Mouse (Mus musculus) embryonic facial prominence, embryonic 14.5 days (tissue): ENCODE measurements around the gene Unk. TPM values are rescaled to one million over a fixed set of nuclear protein-coding genes. Genes with fewer than 3 reads are reported as not detected.

ENCODE experiments used
- ATAC-seq: fragments of 200-750 bp; cut with Nextera tagmentation; 2 replicates; pipeline ENCODE4 v1.8.0; 2017; ENCODE audit warnings: low read depth, moderate number of reproducible peaks, moderate TSS enrichment
- DNase-seq: peaks from one replicate; pipeline ENCODE4 v3.0.0-alpha.2; 2015; ENCODE audit warnings: low spot score
- H3K27ac ChIP-seq: fragments of 300-500 bp; sonication (generic); replicated peaks from 2 replicates; pipeline ENCODE4 v1.5.1; 2014; ENCODE audit warnings: low read depth, mild to moderate bottlenecking, low read length, moderate library complexity
- H3K27me3 ChIP-seq: fragments of 300-500 bp; sonication (generic); replicated peaks from 2 replicates; pipeline ENCODE4 v1.6.1; 2014; ENCODE audit warnings: low read length; ENCODE audit not compliant: control insufficient read depth, insufficient read depth
- H3K36me3 ChIP-seq: fragments of 300-500 bp; sonication (generic); 2 replicates; pipeline ENCODE4 v1.6.1; 2014; ENCODE audit warnings: low read length, mixed read lengths; ENCODE audit not compliant: control insufficient read depth, insufficient read depth
- H3K4me1 ChIP-seq: fragments of 300-500 bp; sonication (generic); 2 replicates; pipeline ENCODE4 v1.6.1; 2014; ENCODE audit warnings: antibody characterized with exemption, low read length; ENCODE audit not compliant: control insufficient read depth, insufficient read depth
- H3K4me2 ChIP-seq: fragments of 300-500 bp; sonication (generic); 2 replicates; pipeline ENCODE4 v1.6.1; 2014; ENCODE audit warnings: low read depth, mild to moderate bottlenecking, low read length, moderate library complexity, mixed read lengths
- H3K4me3 ChIP-seq: fragments of 300-500 bp; sonication (generic); 2 replicates; pipeline ENCODE4 v1.5.1; 2014; ENCODE audit warnings: low read depth, mild to moderate bottlenecking, low read length
- H3K9ac ChIP-seq: fragments of 300-500 bp; sonication (generic); 2 replicates; pipeline ENCODE4 v1.6.1; 2014; ENCODE audit warnings: low read depth, mild to moderate bottlenecking, low read length, moderate library complexity, mixed read lengths
- H3K9me3 ChIP-seq: fragments of 300-500 bp; sonication (generic); 2 replicates; pipeline ENCODE4 v1.6.1; 2016; ENCODE audit warnings: low read length; ENCODE audit not compliant: control insufficient read depth
- WGBS: fragments of 180-500 bp; shearing (Covaris S2); extraction: QIAGEN DNeasy Blood & Tissue Kit; methylation state at CpG from one replicate; pipeline ENCODE4 v1.1.7; 2014; 5-methylcytosine and 5-hydroxymethylcytosine counted together
- polyA plus RNA-seq: library from polyadenylated mRNA; unstranded; fragments of >200 nt; fragmentation: Nextera tagmentation; extraction: Ambion mirVana; gene quantifications from 2 replicates; pipeline ENCODE4 v1.2.1, GENCODE M21; 2014

Unk gene
- polyA plus RNA-seq, 1 experiment from 2014 or later: 25.1 TPM

GRCm38 (mm10) chr11:115999538-116000143 is 30.5 kb upstream of the Unk start:
- WGBS: 17% methylated on average over 13 of the region's 14 CpGs
- H3K27ac ChIP-seq: no peak overlapping the region
- ATAC-seq (no peak), DNase-seq (peak; percentile 82)
- no peaks in the 10 kb centered on the region for H3K27me3 ChIP-seq
- H3K9me3 ChIP-seq: no peaks in the 10 kb centered on the region
- H3K4me2 ChIP-seq: 0 out of 2 replicates have a peak overlapping the region, but pooled peaks have one; percentile 18
- no peak overlapping the region for H3K4me3 ChIP-seq
- no peak overlapping the region for H3K9ac ChIP-seq
- no peaks in the 10 kb centered on the region for H3K36me3 ChIP-seq
- H3K4me1 ChIP-seq: no peaks in the 10 kb centered on the region

GRCm38 (mm10) chr11:116000607-116001006 is 29.5 kb upstream of the Unk start:
- Histone ChIP-seq H3K4me1 (peaks cover 5% of the 10 kb centered on the region), H3K27me3 (no peaks in the 10 kb centered on the region), H3K4me2 (no peak overlapping the region), H3K4me3 (no peak overlapping the region), H3K9me3 (no peaks in the 10 kb centered on the region), H3K27ac (no peak overlapping the region), H3K36me3 (no peaks in the 10 kb centered on the region), H3K9ac (no peak overlapping the region)
- ATAC-seq (no peak), DNase-seq (peak; percentile 18)
- WGBS: 26% methylated on average over 9 of the region's 10 CpGs

- H3K4me1 ChIP-seq: peaks cover 7% of the 10 kb centered on the region
- no peak overlapping the region for H3K27ac ChIP-seq
- DNase-seq (no peak), ATAC-seq (no peak)
- H3K9me3 ChIP-seq: no peaks in the 10 kb centered on the region
- WGBS: 61% methylated on average over 6 of the region's 6 CpGs
- H3K27me3 ChIP-seq: no peaks in the 10 kb centered on the region
- no peak overlapping the region for H3K4me3 ChIP-seq
- peaks cover 4% of the 10 kb centered on the region; the same call in 1 of the 2 replicates for H3K36me3 ChIP-seq
- no peak overlapping the region for H3K4me2 ChIP-seq
- no peak overlapping the region for H3K9ac ChIP-seq
Observed at GRCm38 (mm10) chr11:116001725-116002124, 28.4 kb upstream of the Unk start.

DNA sequence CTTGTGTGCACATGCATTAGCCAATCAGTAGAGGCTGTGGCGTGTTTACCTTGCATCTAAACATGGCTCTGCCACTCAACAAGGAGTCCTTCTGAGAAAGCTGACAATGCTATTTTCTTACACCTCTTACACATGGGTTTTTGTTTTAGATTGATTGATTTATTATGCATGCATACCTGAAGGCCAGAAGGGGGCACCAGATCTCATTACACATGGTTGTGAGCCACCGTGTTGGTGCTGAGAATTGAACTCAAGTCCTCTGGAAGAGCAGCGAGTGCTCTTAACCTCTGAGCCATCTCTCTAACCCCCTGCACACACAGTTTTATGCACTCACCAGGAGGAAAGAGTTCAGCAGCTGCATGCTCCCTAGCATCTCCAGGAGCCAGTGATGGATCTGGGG is 27.2 kb upstream of the Unk start:
- no peak for ATAC-seq
- WGBS: 86% methylated on average over 3 of the region's 3 CpGs
- H3K4me1 ChIP-seq: peaks cover 7% of the 10 kb centered on the region

GRCm38 (mm10) chr11:116004186-116004823 is 25.8 kb upstream of the Unk start:
- DNase-seq: no peak
- H3K27ac ChIP-seq: peak overlapping the region; percentile 77

More for the DNA sequence above, 27.2 kb upstream of the Unk start:
- no peak overlapping the region for H3K27ac ChIP-seq
- no peak overlapping the region for H3K4me2 ChIP-seq
- no peak for DNase-seq
- H3K36me3 ChIP-seq: peaks cover 16% of the 10 kb centered on the region
- H3K4me3 ChIP-seq: no peak overlapping the region
- H3K27me3 ChIP-seq: no peaks in the 10 kb centered on the region
- no peak overlapping the region for H3K9ac ChIP-seq
- H3K9me3 ChIP-seq: no peaks in the 10 kb centered on the region

DNA sequence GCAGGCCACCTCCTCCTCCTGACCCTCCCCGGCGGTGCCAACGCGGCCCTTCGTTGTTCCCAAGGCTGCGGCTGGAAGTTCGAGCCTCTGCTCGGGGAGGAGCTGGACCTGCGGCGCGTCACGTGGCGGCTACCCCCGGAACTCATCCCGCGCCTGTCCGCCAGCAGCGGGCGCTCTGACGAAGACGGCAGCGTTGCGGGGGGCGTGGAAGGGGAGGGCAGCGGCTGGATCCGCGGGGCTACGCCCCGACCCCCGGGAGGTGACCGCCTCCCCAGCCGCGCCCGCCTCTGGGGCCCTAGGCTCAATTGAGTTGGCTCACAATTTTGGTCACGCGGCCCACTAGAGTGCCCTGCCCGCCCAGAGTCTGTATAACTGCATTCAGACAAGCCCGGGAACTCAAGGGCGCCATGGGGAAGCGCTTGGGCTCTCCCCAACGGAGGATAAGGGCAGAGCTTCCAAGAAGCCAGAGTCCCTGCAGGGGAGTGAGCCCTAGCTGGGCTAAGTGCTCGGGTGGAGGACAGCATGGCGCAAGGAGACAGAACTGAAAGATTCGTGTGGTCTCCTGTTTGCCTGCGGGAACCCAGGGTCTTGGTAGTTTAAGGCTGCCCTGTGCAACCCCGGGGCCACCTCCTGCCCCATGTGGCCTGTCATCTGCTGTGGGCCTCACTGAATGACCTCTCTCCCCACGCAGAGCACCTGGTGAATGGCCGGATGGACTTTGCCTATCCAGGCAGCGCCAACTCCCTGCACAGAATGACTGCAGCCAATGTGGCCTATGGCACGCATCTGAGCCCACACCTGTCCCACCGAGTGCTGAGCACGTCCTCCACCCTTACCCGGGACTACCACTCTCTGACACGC is 25.1 kb upstream of the Unk start:
- ATAC-seq (peak; percentile 73), DNase-seq (peak; percentile 91)
- H3K9me3 ChIP-seq: no peaks in the 10 kb centered on the region
- peaks cover 7% of the 10 kb centered on the region for H3K4me1 ChIP-seq
- peaks cover 36% of the 10 kb centered on the region for H3K36me3 ChIP-seq
- peak overlapping the region; percentile 69 for H3K4me2 ChIP-seq
- H3K4me3 ChIP-seq: peak overlapping the region; percentile 41
- H3K9ac ChIP-seq: peak overlapping the region; percentile 65
- H3K27me3 ChIP-seq: no peaks in the 10 kb centered on the region
- WGBS: 8% methylated on average over 26 of the region's 54 CpGs
- H3K27ac ChIP-seq: peak overlapping the region; percentile 77

More at GRCm38 (mm10) chr11:116004186-116004823, 25.8 kb upstream of the Unk start:
- H3K36me3 ChIP-seq: peaks cover 30% of the 10 kb centered on the region
- no peaks in the 10 kb centered on the region for H3K27me3 ChIP-seq
- H3K4me1 ChIP-seq: peaks cover 7% of the 10 kb centered on the region
- ATAC-seq: no peak; the same call in 1 of the 2 replicates
- H3K9me3 ChIP-seq: no peaks in the 10 kb centered on the region
- peak overlapping the region; percentile 41 for H3K4me3 ChIP-seq
- peak overlapping the region; percentile 65 for H3K9ac ChIP-seq
- peak overlapping the region; percentile 69 for H3K4me2 ChIP-seq
- 36% methylated on average over 8 of the region's 8 CpGs for WGBS

DNA sequence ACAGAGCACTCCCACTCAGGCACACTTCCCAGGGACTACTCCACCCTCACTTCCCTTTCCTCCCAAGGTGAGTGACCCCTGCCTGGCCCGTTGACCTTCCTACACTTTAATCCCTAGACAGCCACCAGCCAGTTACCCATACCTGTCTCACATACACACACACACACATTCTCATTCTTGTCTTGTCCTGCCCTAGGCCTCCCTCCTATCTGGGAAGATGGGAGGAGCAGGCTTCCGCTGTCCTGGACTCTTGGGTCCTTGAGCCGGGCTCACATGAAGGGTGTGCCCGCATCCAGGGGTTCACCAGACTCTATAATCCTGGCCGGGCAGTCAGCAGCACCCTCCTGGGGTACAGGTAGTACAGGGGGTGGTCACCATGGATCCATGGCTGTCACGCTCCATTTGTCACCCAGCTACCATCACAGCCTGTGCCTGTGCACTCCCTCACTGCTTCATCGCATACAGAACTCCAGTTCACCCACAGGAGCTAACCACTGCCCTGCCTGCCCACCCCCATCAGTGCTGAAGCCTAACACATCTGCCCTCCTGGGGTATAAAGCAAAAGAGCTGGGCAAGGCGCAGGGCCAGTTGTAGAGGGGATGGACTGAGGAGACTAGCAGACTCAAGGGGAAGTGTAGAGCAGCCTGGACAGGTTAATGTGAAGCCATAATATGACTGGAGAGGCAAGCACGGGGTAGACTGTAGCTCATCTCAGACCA is 24.3 kb upstream of the Unk start:
- WGBS: 58% methylated on average over 9 of the region's 9 CpGs
- Histone ChIP-seq H3K36me3 (peaks cover 43% of the 10 kb centered on the region), H3K9me3 (no peaks in the 10 kb centered on the region), H3K4me3 (peak overlapping the region; percentile 41; the same call in 1 of the 2 replicates), H3K9ac (peak overlapping the region; percentile 65), H3K4me1 (peaks cover 7% of the 10 kb centered on the region), H3K27ac (peak overlapping the region; percentile 77; the same call in 1 of the 2 replicates), H3K4me2 (peak overlapping the region; percentile 69), H3K27me3 (no peaks in the 10 kb centered on the region)
- no peak for ATAC-seq
- no peak for DNase-seq
